Mouse (Mus musculus) cerebellum, adult 2 months (tissue): ENCODE data around the gene C1qtnf1.

Experiments
- CTCF ChIP-seq: fragments of 200-500 bp; IDR thresholded peaks from 2 replicates; pipeline ENCODE4 v1.5.1; 2011; ENCODE audit warnings: low read depth, mild to moderate bottlenecking, control low read depth, low read length, moderate library complexity, borderline replicate concordance; ENCODE audit not compliant: insufficient read depth
- POLR2A ChIP-seq: fragments of 200-500 bp; IDR thresholded peaks from 2 replicates; pipeline ENCODE4 v1.6.1; 2011; ENCODE audit warnings: low read length, control low read depth, borderline replicate concordance; ENCODE audit not compliant: insufficient read depth

- TF ChIP-seq POLR2A (no peak), CTCF (peak; percentile 57)
Measured at GRCm38 (mm10) chr11:118460280-118460679, 32.3 kb downstream of the C1qtnf1 start.
